Mouse (Mus musculus) G1E (cell line): ENCODE results near the gene Rnaseh2c. TPM values are rescaled to one million over a fixed set of nuclear protein-coding genes. Genes with fewer than 3 reads are reported as not detected.

Experiments
- ATAC-seq: 2 replicates; pipeline ENCODE4 v1.8.0; 2016; ENCODE audit warnings: mild to moderate bottlenecking; ENCODE audit not compliant: insufficient number of reproducible peaks, poor library complexity, low FRiP score, severe bottlenecking; ENCODE audit errors: extremely low read depth
- DNase-seq: peaks from one replicate; pipeline ENCODE4 v3.0.0; 2012; ENCODE audit warnings: low spot score
- H3K27me3 ChIP-seq: 2 replicates; pipeline ENCODE4 v1.6.1; 2012; ENCODE audit warnings: mild to moderate bottlenecking, low read length, inconsistent platforms; ENCODE audit not compliant: insufficient read depth
- H3K36me3 ChIP-seq: replicated peaks from 2 replicates; pipeline ENCODE3; 2012; ENCODE audit warnings: mild to moderate bottlenecking, inconsistent platforms
- H3K4me1 ChIP-seq: 2 replicates; pipeline ENCODE4 v1.6.1; 2012; ENCODE audit warnings: low read depth, low read length, inconsistent platforms, mixed read lengths; ENCODE audit not compliant: insufficient read depth
- H3K4me3 ChIP-seq: 2 replicates; pipeline ENCODE4 v1.5.1; 2012; ENCODE audit warnings: low read depth, mild to moderate bottlenecking, inconsistent platforms, low read length, moderate library complexity, mixed read lengths
- H3K9me3 ChIP-seq: replicated peaks from 2 replicates; pipeline ENCODE4 v1.6.1; 2012; ENCODE audit warnings: inconsistent platforms
- CTCF ChIP-seq: IDR thresholded peaks from 2 replicates; pipeline ENCODE4 v1.5.1; 2012; ENCODE audit warnings: low read depth, low read length, inconsistent platforms, mixed read lengths
- GATA1 ChIP-seq: IDR thresholded peaks from 2 replicates; pipeline ENCODE4 v1.6.1; 2012; ENCODE audit warnings: borderline replicate concordance, low read length, inconsistent platforms, mixed read lengths
- GATA2 ChIP-seq: IDR thresholded peaks from 2 replicates; pipeline ENCODE4 v1.6.1; 2012; ENCODE audit warnings: low read depth, low read length, inconsistent platforms, borderline replicate concordance
- POLR2AphosphoS5 ChIP-seq: IDR thresholded peaks from 2 replicates; pipeline ENCODE4 v1.6.1; 2012; ENCODE audit warnings: low read depth, low read length, inconsistent platforms; ENCODE audit not compliant: insufficient replicate concordance
- TAL1 ChIP-seq: conservative IDR thresholded peaks from 2 replicates; pipeline ENCODE4 v1.6.1; 2012; ENCODE audit warnings: low read depth, low read length, inconsistent platforms, mixed read lengths
- polyA plus RNA-seq: library from polyadenylated mRNA; stranded (reverse); fragments of >175 nt; gene quantifications from 2 replicates; pipeline ENCODE4 v1.2.3, GENCODE M21; 2012
- total RNA-seq, 2 experiments: library from RNA; stranded (forward) in 1 of 2; stranded (reverse) in 1 of 2; fragments of 200-1000 nt in 1 of 2; fragments of >200 nt in 1 of 2; fragmentation: Nextera tagmentation in 1 of 2; gene quantifications; 2 replicates each; pipeline ENCODE4 v1.2.3; 2014 to 2017

Rnaseh2c gene
- total and polyA plus RNA-seq, 3 experiments: 19.7 to 315 (median 75.5) TPM

DNA sequence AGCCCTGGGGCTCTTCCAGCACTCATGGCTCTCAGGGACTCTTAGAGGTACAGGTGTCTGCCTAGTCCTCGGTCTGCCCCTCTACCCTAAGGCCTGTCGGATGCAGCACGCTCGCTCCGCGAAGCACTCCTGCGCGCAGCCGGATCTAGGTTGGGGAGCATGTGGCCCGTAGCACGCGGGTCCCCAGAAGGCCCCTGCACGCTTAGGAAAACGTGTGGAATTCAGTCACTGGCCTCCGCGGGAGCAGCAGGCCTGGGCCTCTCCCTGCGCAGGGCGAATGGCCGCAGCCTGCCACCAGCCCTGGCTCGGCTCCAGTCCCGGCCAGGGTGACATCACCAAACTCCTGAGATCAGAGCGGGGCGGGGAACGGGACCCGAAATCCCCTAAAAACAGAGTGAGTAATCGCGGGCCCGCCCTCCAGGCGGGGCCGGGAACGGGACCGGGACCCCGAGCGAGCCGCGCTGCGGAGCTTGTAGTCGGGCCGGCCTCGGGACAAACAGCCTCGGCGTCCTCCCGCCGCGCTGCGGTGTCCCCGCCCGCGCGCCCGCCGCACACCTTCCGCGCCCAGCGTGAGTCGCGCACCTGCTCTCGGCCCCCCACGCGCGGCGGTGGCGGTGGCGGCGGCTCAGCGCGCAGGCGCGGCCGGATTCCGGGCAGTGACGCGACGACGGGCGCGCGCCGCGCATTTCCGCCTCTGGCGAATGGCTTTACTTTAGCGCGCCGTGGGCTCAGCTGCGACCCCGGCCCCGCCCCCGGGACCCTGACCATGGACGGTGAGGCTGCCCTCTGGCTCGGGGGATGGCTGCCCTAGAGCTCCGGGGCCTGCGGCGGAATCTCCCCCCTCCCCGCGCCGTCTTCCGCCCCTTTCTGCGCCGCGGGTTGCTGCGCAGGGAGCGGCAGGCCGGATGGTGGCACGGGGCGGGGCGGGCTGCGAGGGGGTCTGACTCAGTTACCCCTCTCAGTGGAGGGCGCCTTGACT lies 35.7 kb downstream of the Rnaseh2c start, which contains the start of gene Rela:
Gene Rela (plus strand): TSS at position 415 of the 979 bp plus-strand sequence.
- no peak; the same call in 1 of the 2 replicates for ATAC-seq
- Histone ChIP-seq H3K4me1 (peaks cover 51% of the 10 kb centered on the region), H3K4me3 (peak within 1 kb of the TSS; percentile 85), H3K27me3 (no peaks in the 10 kb centered on the region), H3K36me3 (peaks cover 43% of the 10 kb centered on the region), H3K9me3 (no peaks in the 10 kb centered on the region)
- no peak for TF ChIP-seq GATA1
- TF ChIP-seq TAL1: no peak
- no peak for TF ChIP-seq POLR2AphosphoS5
- no peak for TF ChIP-seq CTCF
- no peak for TF ChIP-seq GATA2
- DNase-seq: peak; percentile 95

DNA sequence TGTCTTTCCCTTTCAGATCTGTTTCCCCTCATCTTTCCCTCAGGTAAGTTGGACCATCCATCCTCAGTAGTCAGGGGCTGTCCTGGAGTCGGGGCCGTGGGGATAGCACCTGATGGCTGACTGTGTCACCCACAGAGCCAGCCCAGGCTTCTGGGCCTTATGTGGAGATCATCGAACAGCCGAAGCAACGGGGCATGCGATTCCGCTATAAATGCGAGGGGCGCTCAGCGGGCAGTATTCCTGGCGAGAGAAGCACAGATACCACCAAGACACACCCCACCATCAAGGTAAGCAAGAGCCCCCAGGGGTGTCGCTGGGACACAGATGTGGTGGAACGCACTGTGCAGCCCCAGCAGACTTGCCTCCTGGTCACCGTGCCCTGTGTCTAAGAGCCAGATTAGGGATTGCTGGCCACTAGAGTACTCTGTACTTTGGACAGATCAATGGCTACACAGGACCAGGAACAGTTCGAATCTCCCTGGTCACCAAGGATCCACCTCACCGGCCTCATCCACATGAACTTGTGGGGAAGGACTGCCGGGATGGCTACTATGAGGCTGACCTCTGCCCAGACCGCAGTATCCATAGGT lies 36.8 kb downstream of the Rnaseh2c start:
- DNase-seq: no peak
- no peaks in the 10 kb centered on the region for H3K27me3 ChIP-seq
- H3K4me1 ChIP-seq: peaks cover 51% of the 10 kb centered on the region
- ATAC-seq: no peak
- TF ChIP-seq CTCF: no peak
- no peak for TF ChIP-seq GATA2
- TF ChIP-seq POLR2AphosphoS5: no peak
- TF ChIP-seq GATA1: no peak
- no peak for TF ChIP-seq TAL1
- peaks cover 53% of the 10 kb centered on the region for H3K36me3 ChIP-seq
- H3K9me3 ChIP-seq: no peaks in the 10 kb centered on the region
- H3K4me3 ChIP-seq: peak overlapping the region; percentile 85

DNA sequence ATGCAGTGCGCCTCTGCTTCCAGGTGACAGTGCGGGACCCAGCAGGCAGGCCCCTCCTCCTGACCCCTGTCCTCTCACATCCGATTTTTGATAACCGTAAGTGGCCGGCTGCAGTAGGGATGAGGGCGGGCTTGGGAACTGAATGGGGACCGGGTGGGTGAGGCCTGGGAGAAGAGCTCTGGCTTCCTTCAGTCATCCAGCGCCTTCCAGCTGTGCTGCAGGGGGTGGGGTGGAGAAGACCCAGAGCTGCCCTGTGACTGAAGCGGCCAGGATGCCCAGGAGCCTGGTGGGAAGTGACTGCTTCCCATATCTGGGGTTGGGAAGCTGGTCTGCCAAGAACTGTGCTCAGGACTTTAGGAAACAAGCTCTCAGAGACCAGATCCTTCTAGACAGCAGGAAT lies 38.7 kb downstream of the Rnaseh2c start:
- no peaks in the 10 kb centered on the region for H3K9me3 ChIP-seq
- peaks cover 51% of the 10 kb centered on the region for H3K4me1 ChIP-seq
- TF ChIP-seq CTCF: no peak
- no peak for TF ChIP-seq POLR2AphosphoS5
- no peak for TF ChIP-seq GATA2
- no peak for TF ChIP-seq TAL1
- no peak for TF ChIP-seq GATA1
- H3K4me3 ChIP-seq: no peak overlapping the region
- DNase-seq (no peak), ATAC-seq (no peak)
- H3K27me3 ChIP-seq: no peaks in the 10 kb centered on the region
- H3K36me3 ChIP-seq: peaks cover 71% of the 10 kb centered on the region

DNA sequence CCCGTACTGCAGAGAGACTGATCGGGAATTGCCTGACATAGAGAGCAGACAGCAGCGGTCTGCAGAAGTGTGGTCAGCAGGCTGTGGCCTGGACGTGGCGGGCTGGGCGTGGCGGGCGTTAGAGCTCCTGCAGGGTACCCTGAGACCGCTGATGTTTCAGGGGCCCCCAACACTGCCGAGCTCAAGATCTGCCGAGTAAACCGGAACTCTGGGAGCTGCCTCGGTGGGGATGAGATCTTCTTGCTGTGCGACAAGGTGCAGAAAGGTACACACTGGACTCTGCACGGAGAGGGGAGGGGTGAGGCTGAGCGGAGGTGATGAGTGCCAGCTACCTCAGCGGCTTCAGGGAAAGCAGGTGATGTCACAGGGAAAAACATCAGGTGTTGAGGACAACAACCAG lies 39.3 kb downstream of the Rnaseh2c start:
- Histone ChIP-seq H3K27me3 (no peaks in the 10 kb centered on the region), H3K4me1 (peaks cover 50% of the 10 kb centered on the region), H3K9me3 (no peaks in the 10 kb centered on the region), H3K36me3 (peaks cover 78% of the 10 kb centered on the region), H3K4me3 (no peak overlapping the region; the same call in 1 of the 2 replicates)
- DNase-seq (no peak), ATAC-seq (no peak)
- TF ChIP-seq GATA2 (no peak), CTCF (no peak), POLR2AphosphoS5 (no peak), TAL1 (no peak)

DNA sequence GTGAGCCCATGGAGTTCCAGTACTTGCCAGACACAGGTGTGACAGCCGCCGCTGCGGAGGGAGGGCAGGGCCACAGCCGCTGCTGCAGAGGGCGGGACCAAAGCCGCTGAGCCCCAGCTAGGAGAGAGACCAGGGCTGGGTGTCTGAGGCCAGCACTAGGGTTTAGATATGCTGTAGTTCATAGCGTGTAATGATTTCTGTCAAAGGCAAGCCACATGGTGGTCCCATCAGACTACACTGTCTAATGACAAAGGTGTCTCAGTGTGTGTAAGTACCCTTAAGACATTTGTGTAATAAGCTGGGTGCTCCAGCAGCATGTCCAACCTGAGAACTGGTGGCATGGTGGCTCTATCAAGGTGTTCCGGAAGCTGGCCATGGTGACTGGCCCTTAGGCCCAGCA lies 40.0 kb downstream of the Rnaseh2c start:
- Histone ChIP-seq H3K4me1 (peaks cover 45% of the 10 kb centered on the region), H3K27me3 (no peaks in the 10 kb centered on the region), H3K4me3 (no peak overlapping the region), H3K9me3 (no peaks in the 10 kb centered on the region), H3K36me3 (peaks cover 84% of the 10 kb centered on the region)
- TF ChIP-seq POLR2AphosphoS5 (no peak), CTCF (no peak), GATA2 (no peak), TAL1 (no peak)
- ATAC-seq (no peak), DNase-seq (no peak)

DNA sequence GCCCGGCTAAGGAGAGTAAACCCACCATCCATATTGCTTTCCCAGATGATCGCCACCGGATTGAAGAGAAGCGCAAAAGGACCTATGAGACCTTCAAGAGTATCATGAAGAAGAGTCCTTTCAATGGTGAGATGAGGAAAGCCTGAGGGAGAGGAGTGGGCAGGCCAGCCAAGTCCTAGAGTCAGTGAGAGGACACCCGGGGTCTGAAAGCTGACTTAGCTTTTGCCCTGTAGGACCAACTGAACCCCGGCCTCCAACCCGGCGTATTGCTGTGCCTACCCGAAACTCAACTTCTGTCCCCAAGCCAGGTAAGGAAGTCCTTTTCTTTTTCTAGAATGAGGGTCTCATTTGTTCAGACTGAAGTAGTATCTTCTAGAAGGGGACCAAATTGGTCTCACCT lies 43.6 kb downstream of the Rnaseh2c start:
- DNase-seq (no peak), ATAC-seq (no peak)
- peaks cover 96% of the 10 kb centered on the region for H3K36me3 ChIP-seq
- no peaks in the 10 kb centered on the region for H3K9me3 ChIP-seq
- peaks cover 23% of the 10 kb centered on the region for H3K4me1 ChIP-seq
- H3K27me3 ChIP-seq: no peaks in the 10 kb centered on the region
- no peak for TF ChIP-seq TAL1
- no peak for TF ChIP-seq POLR2AphosphoS5
- no peak for TF ChIP-seq GATA2
- no peak for TF ChIP-seq GATA1
- TF ChIP-seq CTCF: no peak
- no peak overlapping the region for H3K4me3 ChIP-seq
